Mouse (Mus musculus) heart, embryonic 16.5 days (tissue): ENCODE results near the gene Gm9736. TPM values are rescaled to one million over a fixed set of nuclear protein-coding genes. Genes with fewer than 3 reads are reported as not detected.
"Not testable (repeated sequence)": the region's sequence is repeated elsewhere in the genome, so short reads cannot be mapped to it uniquely, and the experiment has no call there.

Source experiments
- ATAC-seq: fragments of 200-750 bp; cut with Nextera tagmentation; replicated peaks from 2 replicates; pipeline ENCODE4 v1.8.0; 2017; ENCODE audit warnings: moderate number of reproducible peaks; ENCODE audit not compliant: insufficient read depth, low FRiP score; ENCODE audit errors: extremely low read depth
- H3K27ac ChIP-seq: fragments of 300-500 bp; sonication (generic); 2 replicates; pipeline ENCODE4 v1.5.1; 2014; ENCODE audit warnings: mild to moderate bottlenecking, low read length, control low read depth, moderate library complexity
- H3K27me3 ChIP-seq: fragments of 300-500 bp; sonication (generic); 2 replicates; pipeline ENCODE4 v1.6.1; 2014; ENCODE audit warnings: low read length, mixed read lengths; ENCODE audit not compliant: control insufficient read depth, insufficient read depth
- H3K36me3 ChIP-seq: fragments of 300-500 bp; sonication (generic); 2 replicates; pipeline ENCODE4 v1.6.1; 2014; ENCODE audit not compliant: control insufficient read depth, insufficient read depth
- H3K4me1 ChIP-seq: fragments of 300-500 bp; sonication (generic); 2 replicates; pipeline ENCODE4 v1.6.1; 2014; ENCODE audit warnings: low read length, mixed read lengths; ENCODE audit not compliant: control insufficient read depth, insufficient read depth
- H3K4me2 ChIP-seq: fragments of 300-500 bp; sonication (generic); 2 replicates; pipeline ENCODE4 v1.6.1; 2014; ENCODE audit warnings: low read depth, mild to moderate bottlenecking, control low read depth, low read length
- H3K4me3 ChIP-seq: fragments of 300-500 bp; sonication (generic); 2 replicates; pipeline ENCODE4 v1.5.1; 2014; ENCODE audit warnings: mild to moderate bottlenecking, control low read depth, low read length
- H3K9ac ChIP-seq: fragments of 300-500 bp; sonication (generic); 2 replicates; pipeline ENCODE4 v1.6.1; 2014; ENCODE audit warnings: low read length, control low read depth
- H3K9me3 ChIP-seq: fragments of 300-500 bp; sonication (generic); replicated peaks from 2 replicates; pipeline ENCODE4 v1.6.1; 2016; ENCODE audit warnings: low read length; ENCODE audit not compliant: control insufficient read depth
- WGBS: fragments of 180-500 bp; shearing (Covaris S2); extraction: QIAGEN DNeasy Blood & Tissue Kit; methylation state at CpG from one replicate; pipeline ENCODE4 v1.1.7; 2014; 5-methylcytosine and 5-hydroxymethylcytosine counted together
- polyA plus RNA-seq: library from polyadenylated mRNA; unstranded; fragments of >200 nt; fragmentation: Nextera tagmentation; extraction: Ambion mirVana; gene quantifications from 2 replicates; pipeline ENCODE4 v1.2.1, GENCODE M21; 2015

Gm9736 gene
- polyA plus RNA-seq, 1 experiment from 2014 or later, result not detected

DNA sequence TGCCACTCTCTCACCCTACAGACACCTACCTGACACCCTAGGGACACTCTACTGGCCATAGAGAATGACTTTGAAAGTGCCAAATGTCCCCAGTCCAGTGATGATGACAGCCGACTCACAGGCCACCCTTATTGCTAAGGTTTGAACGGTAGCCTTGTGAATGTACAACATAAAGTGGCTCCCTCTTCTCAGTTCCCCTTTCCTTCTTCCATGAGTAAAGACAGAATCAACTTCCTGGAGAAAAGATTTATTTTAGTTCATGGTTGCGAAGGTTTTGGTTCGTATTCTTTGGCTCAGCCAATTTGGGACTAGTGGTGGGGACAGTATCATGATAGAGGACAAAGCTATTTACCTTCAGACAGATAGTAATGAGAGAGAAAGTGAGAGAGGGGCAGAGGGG, 12.2 kb downstream of the Gm9736 start:
- no peak for ATAC-seq
- Histone ChIP-seq H3K4me1 (no peaks in the 10 kb centered on the region), H3K9ac (no peak overlapping the region), H3K4me3 (no peak overlapping the region), H3K27me3 (no peaks in the 10 kb centered on the region), H3K27ac (no peak overlapping the region), H3K36me3 (no peaks in the 10 kb centered on the region), H3K4me2 (no peak overlapping the region), H3K9me3 (peaks cover 7% of the 10 kb centered on the region)
- WGBS, result 77% methylated on average over 4 of the region's 4 CpGs

DNA sequence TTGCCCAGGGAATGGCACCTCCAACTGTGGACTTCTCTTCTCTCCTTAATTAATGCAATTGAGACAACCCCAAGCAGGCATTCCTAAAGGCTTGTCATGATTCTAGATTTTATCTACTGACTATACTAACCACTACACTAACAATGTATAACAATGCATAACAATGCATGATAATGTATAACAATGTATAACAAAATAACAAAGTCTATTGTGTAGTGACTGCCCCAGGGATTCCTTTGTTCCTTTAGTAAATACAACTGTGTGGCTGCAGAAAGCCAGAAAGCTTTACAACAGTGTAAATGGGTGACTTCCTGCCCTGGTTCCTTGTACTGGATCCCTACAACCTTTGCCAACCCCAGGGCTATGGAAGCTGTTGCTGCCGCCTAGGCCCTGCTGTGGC, 15.2 kb downstream of the Gm9736 start:
- no peak overlapping the region for H3K27ac ChIP-seq
- no peak overlapping the region for H3K4me3 ChIP-seq
- WGBS, result 76% methylated on average over 1 of the region's 1 CpGs
- no peaks in the 10 kb centered on the region for H3K27me3 ChIP-seq
- H3K4me2 ChIP-seq, result no peak overlapping the region
- no peak for ATAC-seq
- no peaks in the 10 kb centered on the region for H3K4me1 ChIP-seq
- no peaks in the 10 kb centered on the region for H3K36me3 ChIP-seq
- no peak overlapping the region for H3K9ac ChIP-seq
- H3K9me3 ChIP-seq, result peaks cover 7% of the 10 kb centered on the region

DNA sequence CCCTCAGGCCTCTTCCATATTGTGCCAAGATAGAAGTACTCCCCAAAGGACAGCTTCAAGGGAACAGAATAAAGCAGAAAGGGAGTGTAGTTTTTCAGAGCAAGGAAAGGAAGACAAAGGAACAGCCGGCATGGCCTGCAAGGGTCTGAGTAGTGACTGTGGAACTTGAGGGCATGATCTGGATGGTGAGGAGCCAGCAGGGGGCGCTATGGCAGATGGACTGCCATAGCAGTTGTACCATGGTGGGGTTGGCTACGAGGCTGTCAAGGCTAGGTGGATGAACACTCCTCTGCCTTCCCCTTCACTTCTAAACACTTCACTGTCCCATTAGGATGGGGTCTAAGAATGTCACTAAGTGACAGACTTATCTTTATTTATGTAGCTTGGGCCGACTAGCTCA, 21.9 kb downstream of the Gm9736 start:
- Histone ChIP-seq H3K4me1 (no peaks in the 10 kb centered on the region), H3K27ac (no peak overlapping the region), H3K36me3 (no peaks in the 10 kb centered on the region), H3K4me2 (no peak overlapping the region), H3K9me3 (no peaks in the 10 kb centered on the region; the same call in 1 of the 2 replicates), H3K9ac (no peak overlapping the region), H3K27me3 (no peaks in the 10 kb centered on the region), H3K4me3 (no peak overlapping the region)
- WGBS, result 44% methylated on average over 4 of the region's 4 CpGs
- ATAC-seq, result no peak

DNA sequence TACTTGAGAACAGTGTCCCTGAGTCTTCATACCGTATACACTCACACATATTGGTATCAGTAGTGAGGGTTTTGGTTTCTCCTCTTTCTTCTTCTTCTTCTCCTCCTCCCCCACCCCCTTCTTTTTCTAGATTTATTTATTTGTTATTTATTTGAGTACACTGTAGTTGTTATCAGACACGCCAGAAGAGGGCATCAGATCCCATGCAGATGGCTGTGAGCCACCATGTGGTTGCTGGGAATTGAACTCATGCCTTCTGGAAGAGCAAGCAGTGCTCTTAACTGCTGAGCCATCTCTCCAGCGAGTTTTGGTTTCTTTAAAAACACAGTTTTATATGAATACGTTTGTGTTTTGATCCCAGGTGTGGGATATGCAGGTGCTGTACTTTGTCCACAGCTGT, 22.9 kb downstream of the Gm9736 start:
- 55% methylated on average over 4 of the region's 4 CpGs for WGBS
- Histone ChIP-seq H3K4me1 (no peaks in the 10 kb centered on the region), H3K4me2 (no peak overlapping the region), H3K27me3 (no peaks in the 10 kb centered on the region), H3K4me3 (no peak overlapping the region), H3K27ac (no peak overlapping the region), H3K9ac (no peak overlapping the region), H3K9me3 (no peaks in the 10 kb centered on the region), H3K36me3 (no peaks in the 10 kb centered on the region)
- ATAC-seq, result no peak

DNA sequence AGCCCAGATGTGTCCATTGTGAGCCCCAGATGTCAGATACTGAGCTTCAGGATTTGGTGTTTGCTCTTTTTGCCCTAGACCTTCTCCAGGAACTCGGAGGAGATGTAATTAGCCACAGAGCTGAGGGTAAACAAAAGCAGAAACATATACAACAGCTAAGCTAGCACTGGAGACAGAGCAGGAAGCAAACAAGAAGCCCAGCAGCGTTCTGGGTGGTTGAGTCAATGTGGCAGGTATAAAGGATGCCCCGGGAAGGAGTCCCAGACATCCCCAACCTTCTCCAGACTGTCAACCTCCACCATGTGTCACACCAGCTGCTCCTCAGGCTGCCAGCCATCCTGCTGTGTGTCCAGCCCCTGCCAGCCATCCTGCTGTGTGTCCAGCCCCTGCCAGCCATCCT, 25.0 kb downstream of the Gm9736 start, which contains the start of gene Gm10100:
TSS of gene Gm10100 (plus strand) at position 301 of the 400 bp plus-strand sequence.
- ATAC-seq, result no peak
- no peaks in the 10 kb centered on the region for H3K4me1 ChIP-seq
- no peak within 1 kb of the TSS for H3K9ac ChIP-seq
- whole genome bisulfite sequencing, result 25% methylated on average over 3 of the region's 3 CpGs
- H3K36me3 ChIP-seq, result no peaks in the 10 kb centered on the region
- no peaks in the 10 kb centered on the region for H3K9me3 ChIP-seq
- no peak within 1 kb of the TSS for H3K4me2 ChIP-seq
- H3K27ac ChIP-seq, result no peak within 1 kb of the TSS
- H3K4me3 ChIP-seq, result no peak within 1 kb of the TSS
- H3K27me3 ChIP-seq, result no peaks in the 10 kb centered on the region

DNA sequence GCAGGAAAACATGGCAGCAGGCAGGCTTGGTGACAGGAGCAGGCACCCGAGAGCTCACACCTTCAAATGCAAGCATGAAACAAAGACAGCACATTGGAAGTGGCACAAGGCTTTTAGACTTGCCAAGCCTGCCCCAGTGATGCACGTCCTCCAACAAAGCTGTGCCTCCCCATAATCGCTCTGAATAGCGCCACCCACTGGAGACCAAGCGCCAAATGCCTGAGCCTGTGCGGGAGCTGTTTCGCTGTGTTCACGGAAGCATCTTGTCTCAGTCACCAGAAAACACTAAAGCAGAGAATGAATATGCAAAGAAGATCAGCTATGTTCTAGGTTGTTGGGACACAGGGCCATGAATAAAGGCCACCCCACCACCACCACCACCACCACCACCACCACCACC, 26.3 kb downstream of the Gm9736 start:
- Histone ChIP-seq H3K36me3 (no peaks in the 10 kb centered on the region), H3K27me3 (no peaks in the 10 kb centered on the region), H3K4me3 (no peak overlapping the region), H3K27ac (no peak overlapping the region), H3K4me2 (no peak overlapping the region), H3K9me3 (no peaks in the 10 kb centered on the region), H3K9ac (no peak overlapping the region), H3K4me1 (no peaks in the 10 kb centered on the region)
- ATAC-seq, result no peak
- WGBS, result 77% methylated on average over 8 of the region's 8 CpGs

DNA sequence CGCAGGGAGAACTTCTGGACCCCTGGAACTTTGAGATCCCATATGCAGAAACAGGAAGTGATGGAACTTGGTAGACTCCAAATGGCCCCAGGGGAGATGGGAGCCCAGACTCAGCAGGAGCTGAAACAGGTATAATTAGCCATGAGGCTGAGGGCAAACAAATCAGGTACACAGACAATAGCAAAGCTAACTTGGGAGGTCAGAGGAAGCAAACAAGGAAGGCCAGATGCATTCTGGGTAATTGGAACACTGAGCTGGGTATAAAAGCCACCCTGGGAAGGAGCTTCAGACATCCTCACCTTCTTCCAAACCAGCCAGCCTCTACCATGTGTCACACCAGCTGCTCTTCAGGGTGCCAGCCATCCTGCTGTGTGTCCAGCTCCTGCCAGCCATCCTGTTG, 30.9 kb downstream of the Gm9736 start, which contains the start of gene Krtap12-1:
TSS of gene Krtap12-1 (plus strand) at position 301 of the 400 bp plus-strand sequence.
- not testable (repeated sequence) for H3K9ac ChIP-seq, H3K27me3 ChIP-seq, H3K4me3 ChIP-seq, ATAC-seq, H3K27ac ChIP-seq, H3K4me2 ChIP-seq, H3K9me3 ChIP-seq, H3K36me3 ChIP-seq, H3K4me1 ChIP-seq
- WGBS, result 65% methylated on average over 1 of the region's 1 CpGs

DNA sequence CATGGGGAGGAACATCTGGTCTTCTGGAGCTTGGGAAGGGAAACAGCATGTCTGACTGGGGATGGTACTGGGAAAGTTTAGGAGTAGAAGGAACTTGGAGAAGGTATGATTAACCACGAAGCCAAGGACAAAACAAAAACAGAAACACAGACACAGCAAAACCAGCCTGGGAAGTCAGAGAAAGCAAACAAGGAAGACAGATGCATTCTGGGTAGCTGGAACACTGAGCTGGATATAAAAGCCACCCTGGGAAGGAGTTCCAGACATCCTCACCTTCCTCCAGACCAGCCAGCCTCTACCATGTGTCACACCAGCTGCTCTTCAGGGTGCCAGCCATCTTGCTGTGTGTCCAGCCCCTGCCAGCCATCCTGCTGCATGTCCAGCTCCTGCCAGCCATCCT, 35.6 kb downstream of the Gm9736 start, which contains the start of gene Gm10142:
TSS of gene Gm10142 (plus strand) at position 301 of the 400 bp plus-strand sequence.
- H3K36me3 ChIP-seq, result no peaks in the 10 kb centered on the region
- no peaks in the 10 kb centered on the region for H3K27me3 ChIP-seq
- no peak within 1 kb of the TSS for H3K4me3 ChIP-seq
- H3K27ac ChIP-seq, result no peak within 1 kb of the TSS
- no peaks in the 10 kb centered on the region for H3K4me1 ChIP-seq
- H3K4me2 ChIP-seq, result no peak within 1 kb of the TSS
- ATAC-seq, result no peak
- no peak within 1 kb of the TSS for H3K9ac ChIP-seq
- peaks cover 8% of the 10 kb centered on the region; the same call in 1 of the 2 replicates for H3K9me3 ChIP-seq
- 64% methylated on average over 1 of the region's 1 CpGs for WGBS

DNA sequence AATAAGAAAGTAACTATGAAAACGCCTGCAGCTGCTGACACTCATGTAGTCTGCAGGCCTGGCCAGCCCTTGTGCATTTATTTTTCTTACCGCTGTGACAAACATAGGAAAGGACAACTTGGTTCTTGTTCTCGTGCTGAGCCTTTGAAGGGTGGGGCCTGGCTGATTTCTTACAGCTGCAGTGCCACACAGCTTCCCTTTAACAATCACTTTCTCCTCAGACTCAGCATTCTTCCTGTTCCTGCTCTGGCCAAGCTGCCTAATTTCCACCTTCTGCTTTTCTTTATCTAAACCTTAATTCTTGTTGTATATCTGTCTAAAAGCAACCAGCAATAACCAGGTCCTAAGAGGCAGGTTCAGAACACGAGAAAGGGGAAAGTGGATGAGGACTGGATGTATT, 37.4 kb downstream of the Gm9736 start:
- H3K36me3 ChIP-seq, result no peaks in the 10 kb centered on the region
- peaks cover 8% of the 10 kb centered on the region; the same call in 1 of the 2 replicates for H3K9me3 ChIP-seq
- no peaks in the 10 kb centered on the region for H3K4me1 ChIP-seq
- WGBS, result 51% methylated on average over 4 of the region's 4 CpGs
- H3K27me3 ChIP-seq, result no peaks in the 10 kb centered on the region
- no peak overlapping the region for H3K4me2 ChIP-seq
- no peak for ATAC-seq
- H3K9ac ChIP-seq, result no peak overlapping the region
- no peak overlapping the region for H3K4me3 ChIP-seq
- H3K27ac ChIP-seq, result no peak overlapping the region
